Mouse (Mus musculus): ENCODE measurements around the gene Dctn3. TPM values are rescaled to one million over a fixed set of nuclear protein-coding genes. Genes with fewer than 3 reads are reported as not detected.
"Not testable (repeated sequence)": the region's sequence is repeated elsewhere in the genome, so short reads cannot be mapped to it uniquely, and the experiment has no call there.

Gene Dctn3
- polyA plus RNA-seq, 1 experiment from 2014 or later = 34.4 TPM

GRCm38 (mm10) chr4:41715082-41715481 is 7.9 kb downstream of the Dctn3 start:
- Histone ChIP-seq H3K79me2 (ENCODE audit: inconsistent target) (no peaks in the 10 kb centered on the region; the same call in 1 of the 2 replicates), H3K36me3 (ENCODE audit: inconsistent target) (peaks cover 39% of the 10 kb centered on the region), H3K27ac (no peak overlapping the region), H3K4me3 (ENCODE audit: inconsistent target) (no peak overlapping the region)
- WGBS (ENCODE audit: missing documents) = 80% methylated on average over 8 of the region's 8 CpGs

- no peak overlapping the region for H3K4me3 ChIP-seq (ENCODE audit: inconsistent target)
- 12% methylated on average over 8 of the region's 8 CpGs for WGBS (ENCODE audit: missing documents)
Observed at GRCm38 (mm10) chr4:41714276-41714675, 8.7 kb downstream of the Dctn3 start.

GRCm38 (mm10) chr4:41713197-41714067 is 9.5 kb downstream of the Dctn3 start, which contains the start of gene Rpp25l:
Gene Rpp25l, minus strand, starts transcription at chr4:41713534.
- WGBS (ENCODE audit: missing documents) = under 1% methylated on average over 61 of the region's 61 CpGs
- Histone ChIP-seq H3K36me3 (ENCODE audit: inconsistent target) (peaks cover 23% of the 10 kb centered on the region; the same call in 1 of the 2 replicates), H3K4me3 (ENCODE audit: inconsistent target) (peak within 1 kb of the TSS; percentile 91), H3K79me2 (ENCODE audit: inconsistent target) (no peaks in the 10 kb centered on the region; the same call in 1 of the 2 replicates), H3K27ac (peak within 1 kb of the TSS; percentile 54)

More at GRCm38 (mm10) chr4:41714276-41714675, 8.7 kb downstream of the Dctn3 start:
- Histone ChIP-seq H3K79me2 (ENCODE audit: inconsistent target) (no peaks in the 10 kb centered on the region; the same call in 1 of the 2 replicates), H3K36me3 (ENCODE audit: inconsistent target) (peaks cover 31% of the 10 kb centered on the region), H3K27ac (no peak overlapping the region)

GRCm38 (mm10) chr4:41712421-41713196 is 10.4 kb downstream of the Dctn3 start:
- Histone ChIP-seq H3K36me3 (ENCODE audit: inconsistent target) (peaks cover 16% of the 10 kb centered on the region; the same call in 1 of the 2 replicates), H3K79me2 (ENCODE audit: inconsistent target) (no peaks in the 10 kb centered on the region; the same call in 1 of the 2 replicates), H3K4me3 (ENCODE audit: inconsistent target) (peak overlapping the region; percentile 91), H3K27ac (peak overlapping the region; percentile 54)
- 50% methylated on average over 27 of the region's 31 CpGs for WGBS (ENCODE audit: missing documents)

- WGBS (ENCODE audit: missing documents) = 88% methylated on average over 16 of the region's 16 CpGs
- Histone ChIP-seq H3K36me3 (ENCODE audit: inconsistent target) (peaks cover 8% of the 10 kb centered on the region; the same call in 1 of the 2 replicates), H3K27ac (no peak overlapping the region), H3K4me3 (ENCODE audit: inconsistent target) (no peak overlapping the region), H3K79me2 (ENCODE audit: inconsistent target) (no peaks in the 10 kb centered on the region; the same call in 1 of the 2 replicates)
Observed at GRCm38 (mm10) chr4:41711705-41712375, 11.1 kb downstream of the Dctn3 start.

GRCm38 (mm10) chr4:41710229-41710628 is 12.7 kb downstream of the Dctn3 start:
- Histone ChIP-seq H3K27ac (no peak overlapping the region), H3K36me3 (ENCODE audit: inconsistent target) (no peaks in the 10 kb centered on the region), H3K79me2 (ENCODE audit: inconsistent target) (no peaks in the 10 kb centered on the region; the same call in 1 of the 2 replicates), H3K4me3 (ENCODE audit: inconsistent target) (no peak overlapping the region)
- WGBS (ENCODE audit: missing documents) = 86% methylated on average over 4 of the region's 4 CpGs

- Histone ChIP-seq H3K79me2 (ENCODE audit: inconsistent target) (no peaks in the 10 kb centered on the region; the same call in 1 of the 2 replicates), H3K36me3 (ENCODE audit: inconsistent target) (no peaks in the 10 kb centered on the region), H3K4me3 (ENCODE audit: inconsistent target) (no peak overlapping the region), H3K27ac (no peak overlapping the region)
- 53% methylated on average over 7 of the region's 8 CpGs for WGBS (ENCODE audit: missing documents)
Observed at GRCm38 (mm10) chr4:41708192-41708745, 14.7 kb downstream of the Dctn3 start.

GRCm38 (mm10) chr4:41707011-41707535 is 15.9 kb downstream of the Dctn3 start:
- WGBS (ENCODE audit: missing documents) = 13% methylated on average over 13 of the region's 13 CpGs
- H3K4me3 ChIP-seq (ENCODE audit: inconsistent target) = no peak overlapping the region

GRCm38 (mm10) chr4:41705922-41706754 is 16.8 kb downstream of the Dctn3 start:
- H3K79me2 ChIP-seq (ENCODE audit: inconsistent target) = no peaks in the 10 kb centered on the region

More at GRCm38 (mm10) chr4:41707011-41707535, 15.9 kb downstream of the Dctn3 start:
- Histone ChIP-seq H3K27ac (no peak overlapping the region), H3K36me3 (ENCODE audit: inconsistent target) (no peaks in the 10 kb centered on the region), H3K79me2 (ENCODE audit: inconsistent target) (no peaks in the 10 kb centered on the region)

GRCm38 (mm10) chr4:41704651-41705050 is 18.3 kb downstream of the Dctn3 start:
- Histone ChIP-seq H3K79me2 (ENCODE audit: inconsistent target) (no peaks in the 10 kb centered on the region), H3K27ac (no peak overlapping the region), H3K36me3 (ENCODE audit: inconsistent target) (no peaks in the 10 kb centered on the region), H3K4me3 (ENCODE audit: inconsistent target) (no peak overlapping the region)
- WGBS (ENCODE audit: missing documents) = 44% methylated on average over 5 of the region's 5 CpGs

More at GRCm38 (mm10) chr4:41705922-41706754, 16.8 kb downstream of the Dctn3 start:
- Histone ChIP-seq H3K27ac (no peak overlapping the region), H3K4me3 (ENCODE audit: inconsistent target) (no peak overlapping the region), H3K36me3 (ENCODE audit: inconsistent target) (no peaks in the 10 kb centered on the region)
- WGBS (ENCODE audit: missing documents) = 81% methylated on average over 19 of the region's 19 CpGs

GRCm38 (mm10) chr4:41702226-41702625 is 20.7 kb downstream of the Dctn3 start:
- WGBS (ENCODE audit: missing documents) = 94% methylated on average over 2 of the region's 2 CpGs
- H3K4me3 ChIP-seq (ENCODE audit: inconsistent target); H3K79me2 ChIP-seq (ENCODE audit: inconsistent target); H3K27ac ChIP-seq; H3K36me3 ChIP-seq (ENCODE audit: inconsistent target): not testable (repeated sequence)

- not testable (repeated sequence) for H3K36me3 ChIP-seq (ENCODE audit: inconsistent target); H3K27ac ChIP-seq; H3K79me2 ChIP-seq (ENCODE audit: inconsistent target); H3K4me3 ChIP-seq (ENCODE audit: inconsistent target)
- WGBS (ENCODE audit: missing documents) = no CpG with 5 or more reads among the region's 8 CpGs
Observed at GRCm38 (mm10) chr4:41700224-41700623, 22.7 kb downstream of the Dctn3 start.

GRCm38 (mm10) chr4:41699783-41700182 is 23.2 kb downstream of the Dctn3 start, which contains the start of gene Il11ra1:
Gene Il11ra1, plus strand, starts transcription at chr4:41699989.
- H3K4me3 ChIP-seq (ENCODE audit: inconsistent target); H3K27ac ChIP-seq: not testable (repeated sequence)
- no CpG with 5 or more reads among the region's 10 CpGs for WGBS (ENCODE audit: missing documents)

More at GRCm38 (mm10) chr4:41699783-41700182, 23.2 kb downstream of the Dctn3 start, which contains the start of gene Il11ra1:
- not testable (repeated sequence) for H3K36me3 ChIP-seq (ENCODE audit: inconsistent target); H3K79me2 ChIP-seq (ENCODE audit: inconsistent target)
